ENCODE assay signal across 9 mouse cellular contexts in the genomic region with DNA sequence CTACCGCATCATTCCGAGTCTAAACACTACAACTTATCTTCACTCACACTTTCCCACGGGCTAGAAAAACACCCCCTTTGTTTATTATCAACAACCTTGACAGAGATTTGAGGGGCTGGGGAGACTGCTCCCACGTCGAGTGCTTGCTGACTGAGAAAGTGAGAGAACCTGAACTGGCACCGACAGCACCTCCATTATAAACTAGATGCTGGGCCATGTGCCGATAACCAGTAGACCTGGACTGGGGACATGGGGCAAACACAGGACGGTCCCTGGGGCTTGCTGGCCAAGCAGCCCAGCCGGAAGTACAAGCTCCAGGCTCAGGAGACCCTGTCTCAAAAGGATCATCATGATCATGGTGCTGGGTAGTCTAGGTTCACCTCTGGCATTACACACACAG. TPM values are rescaled to one million over a fixed set of nuclear protein-coding genes. Genes with fewer than 3 reads are reported as not detected.
A peak's percentile ranks its signal among the peaks of the same experiment; 100 is the strongest.
DNase-seq lines count a peak whose midpoint lies in the region; ATAC-seq and TF ChIP-seq lines count a peak whose summit lies in the region.
"Had no signal": no experiment of that assay in that cellular context is flagged by ENCODE, and none has a peak within 500 bp of the region (broad histone marks: within the 10 kb centered on the region; RNA-seq: fewer than 3 reads in every experiment).

No protein-coding gene starts in this region.

- H3K9ac ChIP-seq in hindbrain, embryonic 16.5 days (ENCODE audit: low read depth, low read length) = no peak overlapping the region
- H3K9ac ChIP-seq in hindbrain, embryonic 14.5 days = no peak overlapping the region
- H3K9ac ChIP-seq in midbrain, embryonic 13.5 days (replicated peaks) = 0 out of 2 replicates have a peak overlapping the region, but pooled peaks have one; percentile 14

- 0 out of 2 replicates have a peak, but pooled peaks cover 3% of the 10 kb centered on the region for H3K36me3 ChIP-seq in hindbrain, embryonic 10.5 days
- no peaks in the 10 kb centered on the region for H3K36me3 ChIP-seq in hindbrain, embryonic 16.5 days (ENCODE audit: control insufficient read depth, insufficient read depth, low read length)
- no peaks in the 10 kb centered on the region for H3K36me3 ChIP-seq in hindbrain, embryonic 14.5 days (replicated peaks; ENCODE audit: control insufficient read depth, insufficient read depth)
- no peaks in the 10 kb centered on the region for H3K36me3 ChIP-seq in midbrain, embryonic 13.5 days

- peaks cover 21% of the 10 kb centered on the region for H3K27me3 ChIP-seq in hindbrain, embryonic 10.5 days (ENCODE audit: insufficient read depth, poor library complexity, severe bottlenecking)
- no peaks in the 10 kb centered on the region; the same call in 1 of the 2 replicates for H3K27me3 ChIP-seq in hindbrain, embryonic 16.5 days (replicated peaks; ENCODE audit: control insufficient read depth, insufficient read depth, low read length)
- H3K27me3 ChIP-seq in hindbrain, embryonic 14.5 days (ENCODE audit: control insufficient read depth, insufficient read depth, low read length) = peaks cover 5% of the 10 kb centered on the region; the same call in 1 of the 2 replicates
- peaks cover 13% of the 10 kb centered on the region; the same call in 1 of the 2 replicates for H3K27me3 ChIP-seq in midbrain, embryonic 13.5 days

- H3K4me2 ChIP-seq in hindbrain, embryonic 16.5 days (ENCODE audit: low read length) = no peak overlapping the region
- peak overlapping the region; percentile 19; the same call in 1 of the 2 replicates for H3K4me2 ChIP-seq in hindbrain, embryonic 14.5 days (replicated peaks)
- peak overlapping the region; percentile 26; the same call in 1 of the 2 replicates for H3K4me2 ChIP-seq in midbrain, embryonic 13.5 days (replicated peaks)

- H3K27ac ChIP-seq in hindbrain, embryonic 10.5 days = no peak overlapping the region
- no peak overlapping the region for H3K27ac ChIP-seq in hindbrain, embryonic 16.5 days (ENCODE audit: low read depth, low read length)
- H3K27ac ChIP-seq in bone marrow macrophage, adult 2 months (ENCODE audit: insufficient read depth, low read depth, low read length) = no peak overlapping the region
- no peak overlapping the region for H3K27ac ChIP-seq in hindbrain, embryonic 14.5 days
- no peak overlapping the region for H3K27ac ChIP-seq in midbrain, embryonic 13.5 days

- DNase-seq in hindbrain, embryonic 10.5 days (ENCODE audit: low spot score) = no peak
- no peak for DNase-seq in hindbrain, embryonic 14.5 days (ENCODE audit: low spot score)
- no peak for DNase-seq in right cerebral cortex, postnatal 25 days
- no peak for DNase-seq in adrenal gland, postnatal 25 days
- no peak for DNase-seq in left cerebral cortex, adult 11 months (ENCODE audit: low spot score)
- DNase-seq: kidney, postnatal 4 days had no signal

- TF ChIP-seq POLR2A in bone marrow macrophage, adult 2 months (IDR thresholded peaks at IDR 0.05; ENCODE audit: borderline replicate concordance, low read depth, low read length) = no peak

- no peak for ATAC-seq in hindbrain, embryonic 16.5 days
- ATAC-seq in hindbrain, embryonic 14.5 days (ENCODE audit: low FRiP score) = no peak
- ATAC-seq in midbrain, embryonic 13.5 days = no peak

- H3K4me1 ChIP-seq in hindbrain, embryonic 10.5 days (replicated peaks) = peaks cover 58% of the 10 kb centered on the region
- peaks cover 22% of the 10 kb centered on the region for H3K4me1 ChIP-seq in hindbrain, embryonic 16.5 days (ENCODE audit: control insufficient read depth, insufficient read depth, low read depth, low read length)
- peaks cover 39% of the 10 kb centered on the region for H3K4me1 ChIP-seq in bone marrow macrophage, adult 2 months (ENCODE audit: control insufficient read depth, insufficient read depth, low read length)
- peaks cover 27% of the 10 kb centered on the region for H3K4me1 ChIP-seq in hindbrain, embryonic 14.5 days (replicated peaks; ENCODE audit: control insufficient read depth, insufficient read depth, low read length)
- peaks cover 44% of the 10 kb centered on the region for H3K4me1 ChIP-seq in midbrain, embryonic 13.5 days (replicated peaks)

- H3K4me3 ChIP-seq in hindbrain, embryonic 10.5 days = peak overlapping the region; percentile 27; the same call in 1 of the 2 replicates
- no peak overlapping the region for H3K4me3 ChIP-seq in hindbrain, embryonic 16.5 days (ENCODE audit: low read length)
- peak overlapping the region; percentile 53 for H3K4me3 ChIP-seq in bone marrow macrophage, adult 2 months (ENCODE audit: insufficient read depth, low read length)
- no peak overlapping the region for H3K4me3 ChIP-seq in hindbrain, embryonic 14.5 days (replicated peaks; ENCODE audit: low read length)
- no peak overlapping the region for H3K4me3 ChIP-seq in midbrain, embryonic 13.5 days (replicated peaks)

- 64% methylated on average over 9 of the region's 9 CpGs for WGBS in hindbrain, embryonic 10.5 days
- 70% methylated on average over 9 of the region's 9 CpGs for WGBS in hindbrain, embryonic 16.5 days
- WGBS in hindbrain, embryonic 14.5 days = 77% methylated on average over 9 of the region's 9 CpGs
- 80% methylated on average over 9 of the region's 9 CpGs for WGBS in midbrain, embryonic 13.5 days

- H3K9me3 ChIP-seq in hindbrain, embryonic 10.5 days = no peaks in the 10 kb centered on the region
- no peaks in the 10 kb centered on the region for H3K9me3 ChIP-seq in hindbrain, embryonic 16.5 days (ENCODE audit: control insufficient read depth, low read length)
- no peaks in the 10 kb centered on the region for H3K9me3 ChIP-seq in hindbrain, embryonic 14.5 days (ENCODE audit: control insufficient read depth, low read length)
- no peaks in the 10 kb centered on the region for H3K9me3 ChIP-seq in midbrain, embryonic 13.5 days

- no peak for TF ChIP-seq CTCF in bone marrow macrophage, adult 2 months (IDR thresholded peaks at IDR 0.05; ENCODE audit: low read depth, low read length)

RNA-seq across cellular contexts. Expression of a gene that starts 1.9 kb away (rescaled TPM):
- 19.8 and 21.4 TPM in 2 replicates for polyA plus RNA-seq in hindbrain, embryonic 10.5 days (2016; fragmentation: Nextera tagmentation; extraction: Ambion mirVana)
- polyA plus RNA-seq in hindbrain, embryonic 16.5 days (2015; fragmentation: Nextera tagmentation; extraction: Ambion mirVana) = 16.5 and 22.1 TPM in 2 replicates
- polyA plus RNA-seq in bone marrow macrophage, adult 2 months (2012; ENCODE audit: insufficient read depth, insufficient read length, missing spikeins) = 18.2 and 20.5 TPM in 2 replicates
- 27.0 and 32.2 TPM in 2 replicates for polyA plus RNA-seq in hindbrain, embryonic 14.5 days (2014; fragmentation: Nextera tagmentation; extraction: Ambion mirVana)
- polyA plus RNA-seq in midbrain, embryonic 13.5 days (2015; fragmentation: Nextera tagmentation; extraction: Ambion mirVana) = 19.0 and 22.2 TPM in 2 replicates
- 29.0 and 29.5 TPM in 2 replicates for total RNA-seq in adrenal gland, postnatal 25 days (2021)

Comparison
In these comparisons a context has a peak if more than half of its experiments do, and no peak if none do; other contexts are left out.
1. H3K4me3 ChIP-seq: peak in hindbrain, embryonic 10.5 days (single experiment) and bone marrow macrophage, adult 2 months (single experiment); none in hindbrain, embryonic 16.5 days (single experiment), hindbrain, embryonic 14.5 days (single experiment) and midbrain, embryonic 13.5 days (single experiment).